Mouse (Mus musculus): ENCODE results near the gene Trim26. TPM values are rescaled to one million over a fixed set of nuclear protein-coding genes. Genes with fewer than 3 reads are reported as not detected.

Trim26 gene
- total RNA-seq, 1 experiment = 24.6 TPM

GRCm38 (mm10) chr17:36830470-36830869, 6.5 kb upstream of the Trim26 start:
- H3K4me1 ChIP-seq (ENCODE audit: control insufficient read depth in 2 of 2, insufficient read depth in 2 of 2, low read length in 2 of 2, poor library complexity in 1 of 2) = peaks cover 2 to 7% of the 10 kb centered on the region in 2 experiments; a peak in 3 of 4 replicates
- no peaks in the 10 kb centered on the region for H3K9me3 ChIP-seq (ENCODE audit: control insufficient read depth, insufficient read depth, low read depth, low read length)
- in situ Hi-C loops (cut with MboI; ENCODE audit: low sequenced_read_pairs in 2 of 2, unreplicated experiment in 2 of 2) = no loop called here
- TF ChIP-seq CHD2 (IDR thresholded peaks at IDR 0.05; ENCODE audit: low read depth, low read length) (no peak), HCFC1 (IDR thresholded peaks at IDR 0.05; ENCODE audit: borderline replicate concordance, insufficient read depth, low read length) (no peak)
- H3K27ac ChIP-seq (ENCODE audit: insufficient read depth, low read depth, low read length, poor library complexity, severe bottlenecking) = no peak overlapping the region
- no peak overlapping the region for H3K4me3 ChIP-seq (ENCODE audit: insufficient read depth in 1 of 2, low read depth in 1 of 2, low read length in 2 of 2, poor library complexity in 1 of 2, severe bottlenecking in 1 of 2)
- DNase-seq (ENCODE audit: low read depth, low spot score) = no peak
- no peaks in the 10 kb centered on the region for H3K36me3 ChIP-seq (ENCODE audit: control insufficient read depth, insufficient read depth, low read length, poor library complexity, severe bottlenecking)
- H3K9ac ChIP-seq (ENCODE audit: insufficient read depth, low read depth, low read length, poor library complexity, severe bottlenecking) = no peak overlapping the region

DNA sequence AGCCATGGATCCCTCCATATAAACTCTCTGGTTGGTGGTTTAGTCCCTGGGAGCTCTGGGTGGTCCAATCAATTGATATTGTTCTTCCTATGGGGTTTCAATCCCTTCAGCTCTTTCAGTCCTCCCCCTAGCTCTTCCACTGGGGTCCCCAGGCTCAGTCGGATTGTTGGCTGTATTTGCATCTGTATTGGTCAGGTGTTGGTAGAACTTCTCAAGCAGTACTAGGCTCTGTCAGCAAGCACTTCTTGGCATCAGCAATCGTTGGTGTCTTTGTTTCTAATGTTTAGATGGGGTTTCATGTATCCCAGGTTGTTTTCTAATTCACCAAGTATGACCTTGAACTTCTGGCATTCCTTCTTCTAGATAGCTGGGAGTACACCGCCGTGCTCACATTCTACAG, 4.2 kb upstream of the Trim26 start:
- no peaks in the 10 kb centered on the region for H3K9me3 ChIP-seq (ENCODE audit: control insufficient read depth, insufficient read depth, low read depth, low read length)
- no peaks in the 10 kb centered on the region for H3K36me3 ChIP-seq (ENCODE audit: control insufficient read depth, insufficient read depth, low read length, poor library complexity, severe bottlenecking)
- no peak overlapping the region for H3K9ac ChIP-seq (ENCODE audit: insufficient read depth, low read depth, low read length, poor library complexity, severe bottlenecking)
- in situ Hi-C loops (cut with MboI; ENCODE audit: low sequenced_read_pairs in 2 of 2, unreplicated experiment in 2 of 2) = no loop called here
- TF ChIP-seq ZC3H11A (IDR thresholded peaks at IDR 0.05; ENCODE audit: borderline replicate concordance, low read depth, low read length) (no peak), HCFC1 (IDR thresholded peaks at IDR 0.05; ENCODE audit: borderline replicate concordance, insufficient read depth, low read length) (no peak), CHD2 (IDR thresholded peaks at IDR 0.05; ENCODE audit: low read depth, low read length) (no peak), ZNF384 (IDR thresholded peaks at IDR 0.05; ENCODE audit: low read depth, low read length) (no peak)
- H3K4me1 ChIP-seq (ENCODE audit: control insufficient read depth in 2 of 2, insufficient read depth in 2 of 2, low read length in 2 of 2, poor library complexity in 1 of 2) = peaks cover 7 to 11% of the 10 kb centered on the region in 2 experiments; a peak in 3 of 4 replicates
- no peak overlapping the region for H3K4me3 ChIP-seq (ENCODE audit: insufficient read depth in 1 of 2, low read depth in 1 of 2, low read length in 2 of 2, poor library complexity in 1 of 2, severe bottlenecking in 1 of 2)
- peak; percentile 20 for DNase-seq (ENCODE audit: low read depth, low spot score)
- H3K27ac ChIP-seq (ENCODE audit: insufficient read depth, low read depth, low read length, poor library complexity, severe bottlenecking) = no peak overlapping the region

- Histone ChIP-seq H3K9ac (ENCODE audit: insufficient read depth, low read depth, low read length, poor library complexity, severe bottlenecking) (no peak overlapping the region), H3K36me3 (ENCODE audit: control insufficient read depth, insufficient read depth, low read length, poor library complexity, severe bottlenecking) (no peaks in the 10 kb centered on the region; the same call in 1 of the 2 replicates), H3K27ac (ENCODE audit: insufficient read depth, low read depth, low read length, poor library complexity, severe bottlenecking) (no peak overlapping the region; the same call in 1 of the 2 replicates), H3K9me3 (ENCODE audit: control insufficient read depth, insufficient read depth, low read depth, low read length) (no peaks in the 10 kb centered on the region), H3K4me3 (ENCODE audit: insufficient read depth in 1 of 2, low read depth in 1 of 2, low read length in 2 of 2, poor library complexity in 1 of 2, severe bottlenecking in 1 of 2) (no peak overlapping the region), H3K4me1 (ENCODE audit: control insufficient read depth in 2 of 2, insufficient read depth in 2 of 2, low read length in 2 of 2, poor library complexity in 1 of 2) (peaks cover 14 to 17% of the 10 kb centered on the region in 2 experiments; a peak in 3 of 4 replicates)
- in situ Hi-C loops (cut with MboI; ENCODE audit: low sequenced_read_pairs in 2 of 2, unreplicated experiment in 2 of 2) = no loop called here
- TF ChIP-seq ZC3H11A (IDR thresholded peaks at IDR 0.05; ENCODE audit: borderline replicate concordance, low read depth, low read length) (no peak), MAFK (IDR thresholded peaks at IDR 0.05; ENCODE audit: insufficient read depth, low read depth, low read length) (no peak), ZNF384 (IDR thresholded peaks at IDR 0.05; ENCODE audit: low read depth, low read length) (no peak), CHD2 (IDR thresholded peaks at IDR 0.05; ENCODE audit: low read depth, low read length) (no peak), HCFC1 (IDR thresholded peaks at IDR 0.05; ENCODE audit: borderline replicate concordance, insufficient read depth, low read length) (no peak)
- DNase-seq (ENCODE audit: low read depth, low spot score) = peak; percentile 54
Observed at GRCm38 (mm10) chr17:36835591-36836426, 1.1 kb upstream of the Trim26 start.

DNA sequence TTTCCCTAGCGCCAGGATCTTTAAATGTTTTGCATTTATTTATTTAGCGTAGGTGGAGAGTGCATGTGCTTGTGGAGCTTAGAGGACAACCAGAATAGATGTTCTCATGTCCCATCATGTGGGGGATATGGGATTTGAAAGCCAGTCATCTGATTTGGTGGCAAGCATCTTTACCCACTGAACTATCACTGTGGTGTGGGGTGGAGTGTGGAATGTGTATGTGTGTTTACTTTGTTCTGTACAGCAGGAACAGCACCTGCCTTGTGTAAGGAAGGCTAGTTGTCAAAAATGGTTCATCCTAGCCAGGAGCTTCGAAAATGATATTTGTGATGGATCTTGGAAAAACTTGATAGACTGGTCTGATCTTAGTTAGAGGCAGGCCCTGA, 514 bp upstream of the Trim26 start:
- Histone ChIP-seq H3K36me3 (ENCODE audit: control insufficient read depth, insufficient read depth, low read length, poor library complexity, severe bottlenecking) (no peaks in the 10 kb centered on the region; the same call in 1 of the 2 replicates), H3K27ac (ENCODE audit: insufficient read depth, low read depth, low read length, poor library complexity, severe bottlenecking) (no peak overlapping the region; the same call in 1 of the 2 replicates), H3K4me3 (ENCODE audit: insufficient read depth in 1 of 2, low read depth in 1 of 2, low read length in 2 of 2, poor library complexity in 1 of 2, severe bottlenecking in 1 of 2) (peak overlapping the region in 1 of 2 experiments; percentile 51; a peak in 2 of 4 replicates), H3K9ac (ENCODE audit: insufficient read depth, low read depth, low read length, poor library complexity, severe bottlenecking) (peak overlapping the region; percentile 12; the same call in 1 of the 2 replicates), H3K4me1 (ENCODE audit: control insufficient read depth in 2 of 2, insufficient read depth in 2 of 2, low read length in 2 of 2, poor library complexity in 1 of 2) (peaks cover 17% of the 10 kb centered on the region in 2 experiments), H3K9me3 (ENCODE audit: control insufficient read depth, insufficient read depth, low read depth, low read length) (no peaks in the 10 kb centered on the region)
- TF ChIP-seq ZNF384 (IDR thresholded peaks at IDR 0.05; ENCODE audit: low read depth, low read length) = no peak
- no peak for TF ChIP-seq MAFK (IDR thresholded peaks at IDR 0.05; ENCODE audit: insufficient read depth, low read depth, low read length)
- TF ChIP-seq HCFC1 (IDR thresholded peaks at IDR 0.05; ENCODE audit: borderline replicate concordance, insufficient read depth, low read length) = no peak
- no peak for TF ChIP-seq CHD2 (IDR thresholded peaks at IDR 0.05; ENCODE audit: low read depth, low read length)
- no peak for TF ChIP-seq ZC3H11A (IDR thresholded peaks at IDR 0.05; ENCODE audit: borderline replicate concordance, low read depth, low read length)
- peak; percentile 15 for DNase-seq (ENCODE audit: low read depth, low spot score)
- in situ Hi-C loops (cut with MboI; ENCODE audit: low sequenced_read_pairs in 2 of 2, unreplicated experiment in 2 of 2) = no loop called here
